Mouse (Mus musculus): ENCODE data around the gene Zfp664.

- TF ChIP-seq USF1 (IDR thresholded peaks at IDR 0.05; ENCODE audit: low read depth) = no peak
- no peak for TF ChIP-seq POLR2A (IDR thresholded peaks at IDR 0.05; ENCODE audit: insufficient read length, low read depth)
- no peak for TF ChIP-seq MAX (IDR thresholded peaks at IDR 0.05; ENCODE audit: low read depth)
- no peak for TF ChIP-seq E2F4 (IDR thresholded peaks at IDR 0.05; ENCODE audit: insufficient read depth)
- TF ChIP-seq POLR2AphosphoS2 (IDR thresholded peaks at IDR 0.05; ENCODE audit: insufficient read length, low read depth) = no peak
- TF ChIP-seq TCF12 (IDR thresholded peaks at IDR 0.05; ENCODE audit: insufficient read depth, poor library complexity, severe bottlenecking) = peak; percentile 27
- TF ChIP-seq REST (IDR thresholded peaks at IDR 0.05; ENCODE audit: insufficient read depth, insufficient read length) = no peak
- peak; percentile 69 to 95 (median 94) for TF ChIP-seq MYOD1 (IDR thresholded peaks at IDR 0.05; ENCODE audit: control insufficient read depth in 1 of 3, insufficient read length in 2 of 3, low read depth in 2 of 3)
- peak; percentile 79 for TF ChIP-seq SRF (IDR thresholded peaks at IDR 0.05; ENCODE audit: control insufficient read depth, insufficient read length, low read depth)
Measured at GRCm38 (mm10) chr5:124879251-124879650, 16.8 kb downstream of the Zfp664 start.
